Mouse (Mus musculus) kidney, postnatal 0 days (tissue): ENCODE measurements around the gene Ptma. TPM values are rescaled to one million over a fixed set of nuclear protein-coding genes. Genes with fewer than 3 reads are reported as not detected.

ENCODE experiments used
- ATAC-seq: fragments of 200-750 bp; cut with Nextera tagmentation; replicated peaks from 2 replicates; pipeline ENCODE4 v1.8.0; 2017; ENCODE audit warnings: low read depth, moderate number of reproducible peaks, moderate TSS enrichment, moderate library complexity; ENCODE audit not compliant: low FRiP score
- DNase-seq: peaks from one replicate; pipeline ENCODE4 v3.0.0-alpha.2; 2016; ENCODE audit warnings: low spot score
- H3K27ac ChIP-seq: fragments of 300-500 bp; sonication (generic); 2 replicates; pipeline ENCODE4 v1.5.1; 2014; ENCODE audit warnings: mild to moderate bottlenecking
- H3K27me3 ChIP-seq: fragments of 300-500 bp; sonication (generic); 2 replicates; pipeline ENCODE4 v1.6.1; 2014; ENCODE audit warnings: low read length, mixed read lengths; ENCODE audit not compliant: insufficient read depth
- H3K36me3 ChIP-seq: fragments of 300-500 bp; sonication (generic); 2 replicates; pipeline ENCODE4 v1.6.1; 2014; ENCODE audit warnings: low read length, mixed read lengths; ENCODE audit not compliant: insufficient read depth
- H3K4me1 ChIP-seq: fragments of 300-500 bp; sonication (generic); replicated peaks from 2 replicates; pipeline ENCODE4 v1.6.1; 2014; ENCODE audit warnings: antibody characterized with exemption, low read length, mixed read lengths; ENCODE audit not compliant: insufficient read depth
- H3K4me2 ChIP-seq: fragments of 300-500 bp; sonication (generic); 2 replicates; pipeline ENCODE4 v1.6.1; 2014; ENCODE audit warnings: mild to moderate bottlenecking, low read length, moderate library complexity, mixed read lengths
- H3K4me3 ChIP-seq: fragments of 300-500 bp; sonication (generic); replicated peaks from 2 replicates; pipeline ENCODE4 v1.5.1; 2014; ENCODE audit warnings: low read depth, low read length
- H3K9ac ChIP-seq: fragments of 300-500 bp; sonication (generic); 2 replicates; pipeline ENCODE4 v1.6.1; 2014; ENCODE audit warnings: low read depth, low read length
- H3K9me3 ChIP-seq: fragments of 300-500 bp; sonication (generic); replicated peaks from 2 replicates; pipeline ENCODE4 v1.6.1; 2016; ENCODE audit warnings: low read length, inconsistent platforms, mixed read lengths
- CTCF ChIP-seq: IDR thresholded peaks from 2 replicates; pipeline ENCODE4 v1.5.1; 2016; ENCODE audit warnings: antibody characterized with exemption, low read depth, mild to moderate bottlenecking, moderate library complexity
- WGBS: fragments of 180-500 bp; shearing (Covaris S2); extraction: QIAGEN DNeasy Blood & Tissue Kit; methylation state at CpG from one replicate; pipeline ENCODE4 v1.1.7; 2014; 5-methylcytosine and 5-hydroxymethylcytosine counted together
- polyA plus RNA-seq: library from polyadenylated mRNA; unstranded; fragments of >200 nt; fragmentation: Nextera tagmentation; extraction: Ambion mirVana; gene quantifications from 2 replicates; pipeline ENCODE4 v1.2.1, GENCODE M21; 2015

Ptma gene
- polyA plus RNA-seq, 1 experiment from 2014 or later = 2,429 TPM

DNA sequence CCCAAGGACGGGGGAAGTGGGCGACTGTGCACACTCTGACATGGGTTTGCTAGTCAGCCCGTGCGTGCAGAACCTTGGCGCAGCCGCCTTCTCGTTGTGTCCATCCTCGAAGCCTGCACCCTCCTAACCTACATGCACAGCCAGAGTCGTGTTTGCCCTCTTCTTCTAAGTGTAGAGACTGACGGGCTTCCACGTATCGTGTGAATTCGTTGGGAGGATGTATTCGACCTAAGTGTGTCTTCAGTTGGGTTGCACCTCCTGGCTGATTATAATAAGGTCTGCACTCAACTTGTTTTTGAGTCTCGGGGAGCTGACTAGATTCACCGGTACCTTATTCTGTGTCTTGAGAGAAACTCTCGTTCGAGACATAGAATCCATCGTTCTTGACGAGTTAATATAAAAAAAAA is 38.6 kb upstream of the Ptma start:
- ATAC-seq = peak; percentile 45; the same call in 1 of the 2 replicates
- WGBS = 8% methylated on average over 20 of the region's 20 CpGs
- H3K4me3 ChIP-seq = peak overlapping the region; percentile 57

DNA sequence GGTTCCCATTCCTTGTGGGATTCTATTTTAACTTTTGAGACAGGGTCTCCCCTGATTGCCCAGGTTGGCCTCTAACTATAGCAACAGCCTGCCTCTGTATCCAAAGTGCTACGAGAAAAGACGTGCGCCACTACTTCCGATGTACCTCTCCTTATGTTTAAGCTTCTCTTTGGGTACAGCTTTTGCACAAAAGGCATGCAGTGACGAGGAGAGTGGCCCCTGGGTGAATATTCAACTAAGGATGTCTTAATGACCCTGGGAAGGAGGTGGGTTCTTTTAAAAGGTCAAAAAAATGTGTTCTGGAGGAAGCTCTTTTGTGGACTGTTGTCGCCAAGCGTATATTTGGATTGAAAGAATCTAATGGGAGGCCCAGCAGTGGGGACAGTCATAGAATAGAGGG is 38.2 kb upstream of the Ptma start:
- no peak for ATAC-seq
- H3K4me2 ChIP-seq = peak overlapping the region; percentile 74

More for the DNA sequence above, 38.6 kb upstream of the Ptma start:
- H3K9me3 ChIP-seq = no peaks in the 10 kb centered on the region
- peaks cover 32% of the 10 kb centered on the region for H3K4me1 ChIP-seq
- H3K27me3 ChIP-seq = no peaks in the 10 kb centered on the region
- H3K9ac ChIP-seq = peak overlapping the region; percentile 80
- peak overlapping the region; percentile 96 for H3K27ac ChIP-seq
- no peaks in the 10 kb centered on the region for H3K36me3 ChIP-seq
- H3K4me2 ChIP-seq = peak overlapping the region; percentile 74
- DNase-seq = peak; percentile 52
- TF ChIP-seq CTCF = no peak; the same call in 1 of the 2 replicates

GRCm38 (mm10) chr1:86488774-86489173 is 37.8 kb upstream of the Ptma start:
- H3K9me3 ChIP-seq = no peaks in the 10 kb centered on the region
- peaks cover 32% of the 10 kb centered on the region for H3K4me1 ChIP-seq
- H3K4me3 ChIP-seq = no peak overlapping the region
- H3K9ac ChIP-seq = peak overlapping the region; percentile 80; the same call in 1 of the 2 replicates
- H3K27ac ChIP-seq = peak overlapping the region; percentile 96
- DNase-seq (no peak), ATAC-seq (no peak)
- no peaks in the 10 kb centered on the region for H3K36me3 ChIP-seq
- 97% methylated on average over 4 of the region's 4 CpGs for WGBS
- no peak for TF ChIP-seq CTCF
- peak overlapping the region; percentile 74 for H3K4me2 ChIP-seq
- no peaks in the 10 kb centered on the region for H3K27me3 ChIP-seq

More for the DNA sequence above, 38.2 kb upstream of the Ptma start:
- H3K9me3 ChIP-seq = no peaks in the 10 kb centered on the region
- 51% methylated on average over 7 of the region's 7 CpGs for WGBS
- H3K27me3 ChIP-seq = no peaks in the 10 kb centered on the region
- H3K4me3 ChIP-seq = peak overlapping the region; percentile 57
- peaks cover 32% of the 10 kb centered on the region for H3K4me1 ChIP-seq
- H3K27ac ChIP-seq = peak overlapping the region; percentile 96
- no peaks in the 10 kb centered on the region for H3K36me3 ChIP-seq
- H3K9ac ChIP-seq = peak overlapping the region; percentile 80
- TF ChIP-seq CTCF = no peak
- no peak for DNase-seq

- Histone ChIP-seq H3K9me3 (no peaks in the 10 kb centered on the region), H3K4me2 (no peak overlapping the region), H3K4me1 (peaks cover 32% of the 10 kb centered on the region), H3K27ac (no peak overlapping the region), H3K27me3 (no peaks in the 10 kb centered on the region), H3K9ac (no peak overlapping the region), H3K36me3 (no peaks in the 10 kb centered on the region), H3K4me3 (no peak overlapping the region)
- WGBS = 89% methylated on average over 4 of the region's 4 CpGs
- TF ChIP-seq CTCF = no peak
- DNase-seq (no peak), ATAC-seq (no peak)
These were observed 36.6 kb upstream of the Ptma start for GRCm38 (mm10) chr1:86489901-86490300.

- no peaks in the 10 kb centered on the region for H3K36me3 ChIP-seq
- peak overlapping the region; percentile 94; the same call in 1 of the 2 replicates for H3K27ac ChIP-seq
- TF ChIP-seq CTCF = no peak
- no peak overlapping the region for H3K4me2 ChIP-seq
- H3K9me3 ChIP-seq = no peaks in the 10 kb centered on the region
- WGBS = 69% methylated on average over 3 of the region's 3 CpGs
- no peak overlapping the region for H3K9ac ChIP-seq
- H3K27me3 ChIP-seq = no peaks in the 10 kb centered on the region
- DNase-seq = no peak
- no peak overlapping the region for H3K4me3 ChIP-seq
- no peak for ATAC-seq
- peaks cover 32% of the 10 kb centered on the region for H3K4me1 ChIP-seq
These were observed 35.8 kb upstream of the Ptma start for GRCm38 (mm10) chr1:86490697-86491096.

- peak overlapping the region; percentile 94 for H3K27ac ChIP-seq
- H3K27me3 ChIP-seq = no peaks in the 10 kb centered on the region
- H3K9me3 ChIP-seq = no peaks in the 10 kb centered on the region
- ATAC-seq (no peak), DNase-seq (peak; percentile 62)
- H3K9ac ChIP-seq = 0 out of 2 replicates have a peak overlapping the region, but pooled peaks have one; percentile 9
- no peaks in the 10 kb centered on the region for H3K36me3 ChIP-seq
- peaks cover 32% of the 10 kb centered on the region for H3K4me1 ChIP-seq
- peak overlapping the region; percentile 21; the same call in 1 of the 2 replicates for H3K4me2 ChIP-seq
- TF ChIP-seq CTCF = no peak
- 43% methylated on average over 7 of the region's 7 CpGs for WGBS
- no peak overlapping the region for H3K4me3 ChIP-seq
These were observed 34.9 kb upstream of the Ptma start for GRCm38 (mm10) chr1:86491533-86492094.
